Mouse (Mus musculus) embryonic fibroblast, embryonic 13.5 days (primary cell): ENCODE results near the gene Speg.

Experiments
- CTCF ChIP-seq: IDR thresholded peaks from 2 replicates; pipeline ENCODE4 v1.5.1; 2011; ENCODE audit warnings: mild to moderate bottlenecking, control low read depth, low read length, moderate library complexity, borderline replicate concordance; ENCODE audit not compliant: insufficient read depth
- POLR2A ChIP-seq: IDR thresholded peaks from 2 replicates; pipeline ENCODE4 v1.6.1; 2011; ENCODE audit warnings: low read depth, mild to moderate bottlenecking, control low read depth, low read length, moderate library complexity

DNA sequence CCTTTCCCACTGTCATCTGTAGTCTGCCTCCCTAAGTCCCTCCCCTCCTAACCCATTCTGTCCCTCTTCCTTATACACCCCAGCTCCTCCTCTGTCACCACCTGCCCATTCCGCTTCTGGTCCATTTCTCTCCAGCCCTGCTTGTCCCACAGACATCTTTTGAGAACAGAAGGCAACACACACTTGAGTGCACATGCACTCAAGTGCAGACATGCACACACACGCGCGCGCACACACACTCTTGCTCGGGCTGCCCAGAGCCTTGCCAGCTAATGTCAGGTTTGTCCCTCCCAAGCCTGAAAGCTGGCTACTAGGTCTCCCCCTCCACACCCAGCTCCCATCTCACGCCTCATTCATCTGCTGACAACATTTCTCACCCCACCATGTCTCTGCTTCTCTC lies 65.6 kb downstream of the Speg start:
- TF ChIP-seq CTCF (no peak), POLR2A (no peak)
